Mouse (Mus musculus): ENCODE results near the gene Pde11a. TPM values are rescaled to one million over a fixed set of nuclear protein-coding genes. Genes with fewer than 3 reads are reported as not detected.

The Pde11a gene
- polyA plus RNA-seq, 1 experiment from 2014 or later = 0.11 TPM

DNA sequence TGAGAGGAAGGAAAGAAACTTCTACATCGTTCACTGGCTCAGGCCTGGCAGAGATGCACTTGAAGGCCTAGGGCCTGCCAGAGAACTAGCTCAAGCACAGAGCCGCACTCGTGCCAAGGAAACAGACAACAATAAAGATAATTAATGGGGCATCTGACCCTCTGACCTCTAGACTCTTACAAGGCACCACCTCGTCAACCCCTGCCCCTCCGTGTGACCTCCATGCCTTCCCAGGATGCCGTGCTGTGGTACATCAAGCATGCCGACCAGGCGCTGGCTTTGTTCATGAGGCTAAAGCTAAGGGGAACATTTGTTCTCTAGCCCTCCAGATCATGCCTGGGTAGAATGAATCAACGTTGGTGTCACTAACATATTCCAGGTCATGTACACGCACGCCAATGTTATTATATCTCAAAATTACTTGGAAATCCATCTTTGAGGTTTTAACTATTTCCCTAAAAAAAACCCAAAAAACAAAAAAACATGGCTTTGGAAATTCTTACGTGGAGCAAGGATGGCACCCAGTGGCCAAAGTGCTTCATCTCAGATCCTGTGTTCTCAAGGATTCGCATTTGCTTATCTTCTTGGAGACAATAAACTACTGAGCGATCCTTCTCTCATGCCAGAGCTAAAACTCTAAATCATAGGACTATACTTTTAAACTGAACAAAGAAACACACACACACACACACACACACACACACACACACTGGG, 236.5 kb downstream of the Pde11a start:
- Histone ChIP-seq H3K27ac (ENCODE audit: low read depth, low read length) (no peak overlapping the region), H3K4me3 (ENCODE audit: low read depth, low read length) (no peak overlapping the region), H3K9me3 (replicated peaks; ENCODE audit: control insufficient read depth, low read length) (no peaks in the 10 kb centered on the region), H3K27me3 (ENCODE audit: control insufficient read depth, insufficient read depth, low read length) (no peaks in the 10 kb centered on the region), H3K4me1 (ENCODE audit: control insufficient read depth, insufficient read depth, low read length) (no peaks in the 10 kb centered on the region; the same call in 1 of the 2 replicates), H3K4me2 (no peak overlapping the region), H3K36me3 (ENCODE audit: control insufficient read depth, insufficient read depth, low read length) (no peaks in the 10 kb centered on the region), H3K9ac (ENCODE audit: low read depth, low read length) (no peak overlapping the region)
- no peak for ATAC-seq (replicated peaks; ENCODE audit: insufficient number of reproducible peaks, low FRiP score, low TSS enrichment)
- 60% methylated on average over 14 of the region's 14 CpGs for WGBS (ENCODE audit: insufficient replicate concordance)

GRCm38 (mm10) chr2:76100597-76100996, 238.0 kb downstream of the Pde11a start:
- H3K9ac ChIP-seq (ENCODE audit: low read depth, low read length) = no peak overlapping the region
- no peak overlapping the region for H3K27ac ChIP-seq (ENCODE audit: low read depth, low read length)
- H3K4me2 ChIP-seq = no peak overlapping the region
- 73% methylated on average over 9 of the region's 9 CpGs for WGBS (ENCODE audit: insufficient replicate concordance)
- H3K9me3 ChIP-seq (replicated peaks; ENCODE audit: control insufficient read depth, low read length) = no peaks in the 10 kb centered on the region
- no peak for ATAC-seq (replicated peaks; ENCODE audit: insufficient number of reproducible peaks, low FRiP score, low TSS enrichment)
- H3K27me3 ChIP-seq (ENCODE audit: control insufficient read depth, insufficient read depth, low read length) = no peaks in the 10 kb centered on the region
- H3K4me3 ChIP-seq (ENCODE audit: low read depth, low read length) = no peak overlapping the region
- no peaks in the 10 kb centered on the region; the same call in 1 of the 2 replicates for H3K4me1 ChIP-seq (ENCODE audit: control insufficient read depth, insufficient read depth, low read length)
- no peaks in the 10 kb centered on the region for H3K36me3 ChIP-seq (ENCODE audit: control insufficient read depth, insufficient read depth, low read length)

DNA sequence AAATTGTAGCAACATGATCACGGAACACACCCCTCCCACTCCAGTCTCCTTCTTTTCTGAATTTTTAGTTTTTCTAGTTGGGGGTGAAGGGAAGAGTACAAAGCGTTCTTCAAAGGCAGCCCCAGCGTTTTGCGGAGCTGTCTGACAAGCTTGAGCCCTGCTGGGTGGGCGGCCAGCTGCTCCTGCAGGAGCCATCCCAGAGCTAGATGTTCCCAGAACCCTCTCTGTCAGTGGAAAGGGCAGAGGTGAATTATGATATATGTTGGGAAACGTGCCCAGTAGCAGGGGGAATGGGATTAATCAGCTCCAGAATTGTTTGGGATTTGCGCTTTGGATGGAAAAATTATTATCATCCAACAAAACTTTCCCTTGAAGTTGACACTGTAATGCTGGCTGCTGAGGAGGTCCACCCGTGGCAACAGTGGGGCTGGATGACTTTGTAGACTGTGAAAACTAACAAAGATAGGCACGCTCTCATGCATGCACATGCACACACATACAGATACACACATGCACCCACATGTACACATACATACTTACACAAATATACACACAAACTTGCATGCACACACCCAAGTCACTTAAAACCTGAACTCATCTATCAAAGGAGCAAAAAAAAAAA, 238.7 kb downstream of the Pde11a start:
- Histone ChIP-seq H3K36me3 (ENCODE audit: control insufficient read depth, insufficient read depth, low read length) (no peaks in the 10 kb centered on the region), H3K4me1 (ENCODE audit: control insufficient read depth, insufficient read depth, low read length) (no peaks in the 10 kb centered on the region; the same call in 1 of the 2 replicates), H3K4me2 (no peak overlapping the region), H3K27ac (ENCODE audit: low read depth, low read length) (no peak overlapping the region), H3K9me3 (replicated peaks; ENCODE audit: control insufficient read depth, low read length) (no peaks in the 10 kb centered on the region), H3K9ac (ENCODE audit: low read depth, low read length) (no peak overlapping the region), H3K4me3 (ENCODE audit: low read depth, low read length) (no peak overlapping the region), H3K27me3 (ENCODE audit: control insufficient read depth, insufficient read depth, low read length) (no peaks in the 10 kb centered on the region)
- no peak for ATAC-seq (replicated peaks; ENCODE audit: insufficient number of reproducible peaks, low FRiP score, low TSS enrichment)
- 55% methylated on average over 9 of the region's 9 CpGs for WGBS (ENCODE audit: insufficient replicate concordance)

- Histone ChIP-seq H3K4me1 (ENCODE audit: control insufficient read depth, insufficient read depth, low read length) (no peaks in the 10 kb centered on the region; the same call in 1 of the 2 replicates), H3K9me3 (replicated peaks; ENCODE audit: control insufficient read depth, low read length) (no peaks in the 10 kb centered on the region), H3K27me3 (ENCODE audit: control insufficient read depth, insufficient read depth, low read length) (no peaks in the 10 kb centered on the region), H3K27ac (ENCODE audit: low read depth, low read length) (no peak overlapping the region), H3K9ac (ENCODE audit: low read depth, low read length) (no peak overlapping the region), H3K4me2 (no peak overlapping the region), H3K36me3 (ENCODE audit: control insufficient read depth, insufficient read depth, low read length) (no peaks in the 10 kb centered on the region), H3K4me3 (ENCODE audit: low read depth, low read length) (no peak overlapping the region)
- no peak for ATAC-seq (replicated peaks; ENCODE audit: insufficient number of reproducible peaks, low FRiP score, low TSS enrichment)
- WGBS (ENCODE audit: insufficient replicate concordance) = 36% methylated on average over 8 of the region's 8 CpGs
Measured at GRCm38 (mm10) chr2:76098381-76098780, 240.2 kb downstream of the Pde11a start.

- Histone ChIP-seq H3K9me3 (replicated peaks; ENCODE audit: control insufficient read depth, low read length) (no peaks in the 10 kb centered on the region), H3K27ac (ENCODE audit: low read depth, low read length) (no peak overlapping the region), H3K4me2 (no peak overlapping the region), H3K9ac (ENCODE audit: low read depth, low read length) (no peak overlapping the region), H3K36me3 (ENCODE audit: control insufficient read depth, insufficient read depth, low read length) (no peaks in the 10 kb centered on the region), H3K4me1 (ENCODE audit: control insufficient read depth, insufficient read depth, low read length) (no peaks in the 10 kb centered on the region; the same call in 1 of the 2 replicates), H3K4me3 (ENCODE audit: low read depth, low read length) (no peak overlapping the region), H3K27me3 (ENCODE audit: control insufficient read depth, insufficient read depth, low read length) (no peaks in the 10 kb centered on the region)
- ATAC-seq (replicated peaks; ENCODE audit: insufficient number of reproducible peaks, low FRiP score, low TSS enrichment) = no peak
- 67% methylated on average over 7 of the region's 7 CpGs for WGBS (ENCODE audit: insufficient replicate concordance)
Measured at GRCm38 (mm10) chr2:76097847-76098246, 240.7 kb downstream of the Pde11a start.

- no peak overlapping the region for H3K27ac ChIP-seq (ENCODE audit: low read depth, low read length)
- H3K9me3 ChIP-seq (replicated peaks; ENCODE audit: control insufficient read depth, low read length) = no peaks in the 10 kb centered on the region
- no peak for ATAC-seq (replicated peaks; ENCODE audit: insufficient number of reproducible peaks, low FRiP score, low TSS enrichment)
- H3K36me3 ChIP-seq (ENCODE audit: control insufficient read depth, insufficient read depth, low read length) = no peaks in the 10 kb centered on the region
- no peak overlapping the region for H3K4me2 ChIP-seq
- WGBS (ENCODE audit: insufficient replicate concordance) = 74% methylated on average over 8 of the region's 8 CpGs
- no peak overlapping the region for H3K4me3 ChIP-seq (ENCODE audit: low read depth, low read length)
- no peaks in the 10 kb centered on the region; the same call in 1 of the 2 replicates for H3K4me1 ChIP-seq (ENCODE audit: control insufficient read depth, insufficient read depth, low read length)
- H3K9ac ChIP-seq (ENCODE audit: low read depth, low read length) = no peak overlapping the region
- H3K27me3 ChIP-seq (ENCODE audit: control insufficient read depth, insufficient read depth, low read length) = no peaks in the 10 kb centered on the region
Measured at GRCm38 (mm10) chr2:76097284-76097683, 241.3 kb downstream of the Pde11a start.

GRCm38 (mm10) chr2:76095861-76096260, 242.7 kb downstream of the Pde11a start:
- H3K9me3 ChIP-seq (replicated peaks; ENCODE audit: control insufficient read depth, low read length) = no peaks in the 10 kb centered on the region

DNA sequence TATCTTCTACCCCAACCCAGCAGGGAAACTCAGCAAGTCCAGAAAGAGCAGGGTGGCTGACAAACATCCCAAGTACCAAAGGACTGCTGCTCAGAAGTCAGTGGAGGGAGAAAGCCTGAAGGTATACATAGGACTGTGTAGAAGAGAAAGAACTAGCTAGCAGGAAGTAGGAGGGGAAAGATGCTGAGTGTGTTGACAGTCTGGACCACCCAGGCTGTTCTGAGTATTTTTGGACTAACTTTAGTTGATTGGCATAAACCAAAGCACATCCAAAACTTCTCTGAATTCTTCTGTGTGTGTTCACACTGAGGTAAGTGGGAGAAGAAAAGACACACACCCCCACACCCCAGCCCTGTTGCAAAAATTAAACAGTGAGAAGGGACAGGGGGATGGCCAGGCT, 248.1 kb downstream of the Pde11a start:
- Histone ChIP-seq H3K9me3 (replicated peaks; ENCODE audit: control insufficient read depth, low read length) (no peaks in the 10 kb centered on the region), H3K9ac (ENCODE audit: low read depth, low read length) (no peak overlapping the region), H3K4me2 (no peak overlapping the region), H3K27ac (ENCODE audit: low read depth, low read length) (no peak overlapping the region), H3K4me3 (ENCODE audit: low read depth, low read length) (no peak overlapping the region), H3K27me3 (ENCODE audit: control insufficient read depth, insufficient read depth, low read length) (no peaks in the 10 kb centered on the region), H3K36me3 (ENCODE audit: control insufficient read depth, insufficient read depth, low read length) (no peaks in the 10 kb centered on the region), H3K4me1 (ENCODE audit: control insufficient read depth, insufficient read depth, low read length) (0 out of 2 replicates have a peak, but pooled peaks cover 3% of the 10 kb centered on the region)
- no peak for ATAC-seq (replicated peaks; ENCODE audit: insufficient number of reproducible peaks, low FRiP score, low TSS enrichment)

More at GRCm38 (mm10) chr2:76095861-76096260, 242.7 kb downstream of the Pde11a start:
- Histone ChIP-seq H3K27me3 (ENCODE audit: control insufficient read depth, insufficient read depth, low read length) (no peaks in the 10 kb centered on the region), H3K4me2 (no peak overlapping the region), H3K9ac (ENCODE audit: low read depth, low read length) (no peak overlapping the region), H3K36me3 (ENCODE audit: control insufficient read depth, insufficient read depth, low read length) (no peaks in the 10 kb centered on the region), H3K4me1 (ENCODE audit: control insufficient read depth, insufficient read depth, low read length) (no peaks in the 10 kb centered on the region; the same call in 1 of the 2 replicates), H3K4me3 (ENCODE audit: low read depth, low read length) (no peak overlapping the region), H3K27ac (ENCODE audit: low read depth, low read length) (no peak overlapping the region)
- 89% methylated on average over 5 of the region's 5 CpGs for WGBS (ENCODE audit: insufficient replicate concordance)
- no peak for ATAC-seq (replicated peaks; ENCODE audit: insufficient number of reproducible peaks, low FRiP score, low TSS enrichment)

Data from heart, embryonic 11.5 days (tissue).